Mouse (Mus musculus): Measurements from ENCODE around the gene Osbpl8.

Gene Osbpl8

GRCm38 (mm10) chr10:111242677-111243076 lies 78.1 kb downstream of the Osbpl8 start:
- DNase-seq, result no peak

- DNase-seq, result no peak
These were observed 83.1 kb downstream of the Osbpl8 start for GRCm38 (mm10) chr10:111247609-111248008.

GRCm38 (mm10) chr10:111248177-111248576 lies 83.6 kb downstream of the Osbpl8 start:
- DNase-seq, result no peak

GRCm38 (mm10) chr10:111250192-111250591 lies 85.6 kb downstream of the Osbpl8 start:
- DNase-seq, result no peak

GRCm38 (mm10) chr10:111251666-111252065 lies 87.1 kb downstream of the Osbpl8 start:
- no peak for DNase-seq

GRCm38 (mm10) chr10:111255228-111255627 lies 90.7 kb downstream of the Osbpl8 start:
- no peak for DNase-seq

GRCm38 (mm10) chr10:111256156-111256555 lies 91.6 kb downstream of the Osbpl8 start:
- DNase-seq, result no peak

GRCm38 (mm10) chr10:111257358-111257757 lies 92.8 kb downstream of the Osbpl8 start:
- no peak for DNase-seq

GRCm38 (mm10) chr10:111258256-111258655 lies 93.7 kb downstream of the Osbpl8 start:
- peak; percentile 39 to 52 for DNase-seq

- no peak for DNase-seq
These were observed 107.1 kb downstream of the Osbpl8 start for GRCm38 (mm10) chr10:111271687-111272086.

GRCm38 (mm10) chr10:111272905-111273304 lies 108.4 kb downstream of the Osbpl8 start:
- DNase-seq, result no peak

- DNase-seq, result no peak
These were observed 109.0 kb downstream of the Osbpl8 start for GRCm38 (mm10) chr10:111273463-111274088.

GRCm38 (mm10) chr10:111275822-111276221 lies 111.3 kb downstream of the Osbpl8 start:
- no peak for DNase-seq

GRCm38 (mm10) chr10:111297631-111298030 lies 133.1 kb downstream of the Osbpl8 start:
- DNase-seq, result no peak

- peak; percentile 97 for DNase-seq
These were observed 133.9 kb downstream of the Osbpl8 start, which contains the start of gene Bbs10 for GRCm38 (mm10) chr10:111298140-111299098. TSS of gene Bbs10 (plus strand) at chr10:111298679.

- no peak for DNase-seq
These were observed 135.0 kb downstream of the Osbpl8 start for GRCm38 (mm10) chr10:111299591-111299990.

GRCm38 (mm10) chr10:111301041-111301440 lies 136.5 kb downstream of the Osbpl8 start:
- no peak for DNase-seq

- DNase-seq, result no peak
These were observed 137.9 kb downstream of the Osbpl8 start for GRCm38 (mm10) chr10:111302486-111302885.

- DNase-seq, result no peak
These were observed 144.4 kb downstream of the Osbpl8 start for GRCm38 (mm10) chr10:111308850-111309501.

- no peak for DNase-seq
These were observed 148.7 kb downstream of the Osbpl8 start for GRCm38 (mm10) chr10:111313282-111313681.

GRCm38 (mm10) chr10:111314636-111315395 lies 150.3 kb downstream of the Osbpl8 start:
- no peak for DNase-seq

- no peak for DNase-seq
These were observed 151.4 kb downstream of the Osbpl8 start for GRCm38 (mm10) chr10:111315940-111316339.

- no peak for DNase-seq
These were observed 153.5 kb downstream of the Osbpl8 start for GRCm38 (mm10) chr10:111318021-111318420.
